Mouse (Mus musculus): ENCODE measurements around the gene Ndufb7.

GRCm38 (mm10) chr8:83617111-83617510, 50.6 kb downstream of the Ndufb7 start:
- TF ChIP-seq CTCF (IDR thresholded peaks at IDR 0.05; ENCODE audit: low read depth, low read length) (no peak), POLR2A (IDR thresholded peaks at IDR 0.05; ENCODE audit: insufficient read depth, low read length) (no peak), EP300 (IDR thresholded peaks at IDR 0.05; ENCODE audit: insufficient read depth, low read depth, low read length) (no peak)

All from ES-Bruce4 (cell line).